Comparison of ENCODE assay signal across 10 mouse cellular contexts in genomic region chr6:41055581-41055980, GRCm38 (mm10). TPM values are rescaled to one million over a fixed set of nuclear protein-coding genes. Genes with fewer than 3 reads are reported as not detected.
DNase-seq lines count a peak whose midpoint lies in the region; ATAC-seq and TF ChIP-seq lines count a peak whose summit lies in the region.
"Had no signal": no experiment of that assay in that cellular context is flagged by ENCODE, and none has a peak within 500 bp of the region (broad histone marks: within the 10 kb centered on the region; RNA-seq: fewer than 3 reads in every experiment).

No protein-coding gene starts in this region.

- H3K4me1 ChIP-seq in heart, adult 2 months (ENCODE audit: control insufficient read depth, insufficient read depth, low read length) = no peaks in the 10 kb centered on the region
- peaks cover 4% of the 10 kb centered on the region; the same call in 1 of the 2 replicates for H3K4me1 ChIP-seq in heart, embryonic 12.5 days (replicated peaks)
- H3K4me1 ChIP-seq in midbrain, embryonic 14.5 days (ENCODE audit: control insufficient read depth, insufficient read depth, low read length) = no peaks in the 10 kb centered on the region
- no peaks in the 10 kb centered on the region for H3K4me1 ChIP-seq in midbrain, embryonic 15.5 days
- H3K4me1 ChIP-seq: embryonic facial prominence, embryonic 12.5 days had no signal

- peak in 1 of 2 experiments; percentile 22 for DNase-seq in heart, adult 2 months
- peak; percentile 73 for DNase-seq in midbrain, embryonic 14.5 days
- DNase-seq in T-cell, adult 2 months (ENCODE audit: low spot score) = peak; percentile 49
- DNase-seq in mesoderm, embryonic 11.5 days (ENCODE audit: low read depth, low spot score) = peak; percentile 50
- no peak for DNase-seq in layer of hippocampus, postnatal 36 days

- intact Hi-C loops in heart, adult 2 months (cut with DNase I) = loop anchor here (10.0 kb wide), 2 partner anchors 79 to 469 kb away; partner anchors contain the start of gene Prss2

- TF ChIP-seq POLR2A in heart, adult 2 months (IDR thresholded peaks at IDR 0.05; ENCODE audit: insufficient read depth, low read depth, low read length) = no peak

- no peaks in the 10 kb centered on the region for H3K9me3 ChIP-seq in heart, embryonic 12.5 days (replicated peaks)
- no peaks in the 10 kb centered on the region for H3K9me3 ChIP-seq in midbrain, embryonic 14.5 days (ENCODE audit: control insufficient read depth, low read length)
- no peaks in the 10 kb centered on the region for H3K9me3 ChIP-seq in midbrain, embryonic 15.5 days
- H3K9me3 ChIP-seq: embryonic facial prominence, embryonic 12.5 days had no signal

- H3K4me2 ChIP-seq in heart, embryonic 12.5 days = no peak overlapping the region
- no peak overlapping the region for H3K4me2 ChIP-seq in midbrain, embryonic 14.5 days (ENCODE audit: low read length)
- no peak overlapping the region for H3K4me2 ChIP-seq in midbrain, embryonic 15.5 days
- H3K4me2 ChIP-seq: embryonic facial prominence, embryonic 12.5 days had no signal

- WGBS in heart, adult 2 months = 33% methylated on average over 2 of the region's 2 CpGs
- 34% methylated on average over 2 of the region's 2 CpGs for WGBS in heart, embryonic 12.5 days
- WGBS in midbrain, embryonic 14.5 days = 35% methylated on average over 2 of the region's 2 CpGs
- WGBS in midbrain, embryonic 15.5 days = 41% methylated on average over 2 of the region's 2 CpGs

- TF ChIP-seq EP300 in heart, adult 2 months (IDR thresholded peaks at IDR 0.05; ENCODE audit: insufficient read depth, low read depth, low read length) = no peak

- peak; percentile 83 for TF ChIP-seq CTCF in heart, adult 2 months (IDR thresholded peaks at IDR 0.05)

- H3K4me3 ChIP-seq in heart, adult 2 months = no peak overlapping the region
- no peak overlapping the region for H3K4me3 ChIP-seq in heart, embryonic 12.5 days
- H3K4me3 ChIP-seq in midbrain, embryonic 14.5 days (replicated peaks; ENCODE audit: low read depth, low read length) = no peak overlapping the region
- H3K4me3 ChIP-seq in midbrain, embryonic 15.5 days = no peak overlapping the region
- H3K4me3 ChIP-seq: embryonic facial prominence, embryonic 12.5 days had no signal

- no peak overlapping the region for H3K9ac ChIP-seq in heart, adult 2 months (ENCODE audit: low read depth, low read length)
- H3K9ac ChIP-seq in heart, embryonic 12.5 days = no peak overlapping the region
- H3K9ac ChIP-seq in midbrain, embryonic 14.5 days (replicated peaks; ENCODE audit: low read length) = no peak overlapping the region
- H3K9ac ChIP-seq in midbrain, embryonic 15.5 days = no peak overlapping the region
- H3K9ac ChIP-seq: embryonic facial prominence, embryonic 12.5 days had no signal

- H3K79me2 ChIP-seq in heart, adult 2 months (replicated peaks; ENCODE audit: control insufficient read depth, insufficient read depth, low read length) = no peaks in the 10 kb centered on the region

- no peaks in the 10 kb centered on the region for H3K36me3 ChIP-seq in heart, adult 2 months (ENCODE audit: control insufficient read depth, insufficient read depth, low read length)
- no peaks in the 10 kb centered on the region for H3K36me3 ChIP-seq in heart, embryonic 12.5 days
- no peaks in the 10 kb centered on the region for H3K36me3 ChIP-seq in midbrain, embryonic 14.5 days (ENCODE audit: control insufficient read depth, insufficient read depth, low read length)
- H3K36me3 ChIP-seq in midbrain, embryonic 15.5 days (replicated peaks) = no peaks in the 10 kb centered on the region
- H3K36me3 ChIP-seq: embryonic facial prominence, embryonic 12.5 days had no signal

- H3K27ac ChIP-seq in heart, adult 2 months = no peak overlapping the region
- no peak overlapping the region for H3K27ac ChIP-seq in heart, embryonic 12.5 days (ENCODE audit: poor library complexity, severe bottlenecking)
- H3K27ac ChIP-seq in midbrain, embryonic 14.5 days (replicated peaks; ENCODE audit: low read depth, low read length) = no peak overlapping the region
- no peak overlapping the region for H3K27ac ChIP-seq in midbrain, embryonic 15.5 days
- H3K27ac ChIP-seq: embryonic facial prominence, embryonic 12.5 days; macrophage had no signal

- no peaks in the 10 kb centered on the region for H3K27me3 ChIP-seq in heart, adult 2 months (ENCODE audit: control insufficient read depth, insufficient read depth, low read length)
- H3K27me3 ChIP-seq in heart, embryonic 12.5 days (replicated peaks) = no peaks in the 10 kb centered on the region
- no peaks in the 10 kb centered on the region for H3K27me3 ChIP-seq in midbrain, embryonic 14.5 days (ENCODE audit: control insufficient read depth, insufficient read depth, low read length)
- H3K27me3 ChIP-seq in midbrain, embryonic 15.5 days (replicated peaks) = no peaks in the 10 kb centered on the region
- H3K27me3 ChIP-seq: embryonic facial prominence, embryonic 12.5 days had no signal

- ATAC-seq in heart, embryonic 12.5 days (ENCODE audit: insufficient number of reproducible peaks, low FRiP score) = no peak
- ATAC-seq in midbrain, embryonic 14.5 days (ENCODE audit: low FRiP score, low TSS enrichment) = no peak
- ATAC-seq in midbrain, embryonic 15.5 days (replicated peaks) = no peak; the same call in 1 of the 2 replicates
- ATAC-seq in granulocyte monocyte progenitor cell, adult 5-6 weeks (replicated peaks; ENCODE audit: poor library complexity, severe bottlenecking) = peak; percentile 71

RNA-seq across cellular contexts. Expression of gene 2210010C04Rik, which starts 20.3 kb away (rescaled TPM):
- total RNA-seq in heart, adult 2 months (2021) = not detected
- 0.06 and 0.18 TPM in 2 replicates for polyA plus RNA-seq in heart, adult 2 months (2012; rRNA removed)
- not detected in 2 replicates for polyA plus RNA-seq in heart, embryonic 12.5 days (2016; fragmentation: Nextera tagmentation; extraction: Ambion mirVana)
- polyA plus RNA-seq in midbrain, embryonic 14.5 days (2014; fragmentation: Nextera tagmentation; extraction: Ambion mirVana) = not detected in 2 replicates
- polyA plus RNA-seq in midbrain, embryonic 15.5 days (2015; fragmentation: Nextera tagmentation; extraction: Ambion mirVana) = not detected in 2 replicates
- total RNA-seq in granulocyte monocyte progenitor cell, adult 5-6 weeks (2014; fragmentation: Nextera tagmentation) = 0.54 TPM in 1 of 2 replicates, not detected in the other
- total RNA-seq in granulocyte monocyte progenitor cell, adult 5-6 weeks (2017) = not detected in 2 replicates
- total RNA-seq in layer of hippocampus, postnatal 36 days (2021) = not detected
- polyA plus RNA-seq: embryonic facial prominence, embryonic 12.5 days; macrophage had no signal

RNA-seq across cellular contexts. Expression of gene Gm2663, which starts 56.3 kb away (rescaled TPM):
- not detected for total RNA-seq in heart, adult 2 months (2021)
- not detected in 2 replicates for polyA plus RNA-seq in heart, adult 2 months (2012; rRNA removed)
- 0.33 TPM in 1 of 2 replicates, not detected in the other for polyA plus RNA-seq in heart, embryonic 12.5 days (2016; fragmentation: Nextera tagmentation; extraction: Ambion mirVana)
- not detected in 2 replicates for polyA plus RNA-seq in midbrain, embryonic 14.5 days (2014; fragmentation: Nextera tagmentation; extraction: Ambion mirVana)
- polyA plus RNA-seq in midbrain, embryonic 15.5 days (2015; fragmentation: Nextera tagmentation; extraction: Ambion mirVana) = not detected in 2 replicates
- total RNA-seq in granulocyte monocyte progenitor cell, adult 5-6 weeks (2014; fragmentation: Nextera tagmentation) = not detected in 2 replicates
- not detected in 2 replicates for total RNA-seq in granulocyte monocyte progenitor cell, adult 5-6 weeks (2017)
- total RNA-seq in layer of hippocampus, postnatal 36 days (2021) = not detected
- polyA plus RNA-seq: embryonic facial prominence, embryonic 12.5 days; macrophage had no signal

Comparison
In these comparisons a context has a peak if more than half of its experiments do, and no peak if none do; other contexts are left out.
1. DNase-seq: peak in midbrain, embryonic 14.5 days (single experiment), T-cell, adult 2 months (single experiment) and mesoderm, embryonic 11.5 days (single experiment); none in layer of hippocampus, postnatal 36 days (0 of 2).